Mouse (Mus musculus) gastrocnemius, postnatal 10 days (tissue): ENCODE measurements around the gene Susd1. TPM values are rescaled to one million over a fixed set of nuclear protein-coding genes. Genes with fewer than 3 reads are reported as not detected.

Experiments
- DNase-seq: peaks from one replicate; pipeline ENCODE4 v3.0.0; 2021; ENCODE audit warnings: mixed read lengths
- total RNA-seq, 2 experiments: library from RNA; stranded (reverse); gene quantifications; 2 replicates each; pipeline ENCODE4 v1.2.3; 2021

The Susd1 gene
- total RNA-seq, 2 experiments from 2014 or later = 1.5 to 1.6 TPM

DNA sequence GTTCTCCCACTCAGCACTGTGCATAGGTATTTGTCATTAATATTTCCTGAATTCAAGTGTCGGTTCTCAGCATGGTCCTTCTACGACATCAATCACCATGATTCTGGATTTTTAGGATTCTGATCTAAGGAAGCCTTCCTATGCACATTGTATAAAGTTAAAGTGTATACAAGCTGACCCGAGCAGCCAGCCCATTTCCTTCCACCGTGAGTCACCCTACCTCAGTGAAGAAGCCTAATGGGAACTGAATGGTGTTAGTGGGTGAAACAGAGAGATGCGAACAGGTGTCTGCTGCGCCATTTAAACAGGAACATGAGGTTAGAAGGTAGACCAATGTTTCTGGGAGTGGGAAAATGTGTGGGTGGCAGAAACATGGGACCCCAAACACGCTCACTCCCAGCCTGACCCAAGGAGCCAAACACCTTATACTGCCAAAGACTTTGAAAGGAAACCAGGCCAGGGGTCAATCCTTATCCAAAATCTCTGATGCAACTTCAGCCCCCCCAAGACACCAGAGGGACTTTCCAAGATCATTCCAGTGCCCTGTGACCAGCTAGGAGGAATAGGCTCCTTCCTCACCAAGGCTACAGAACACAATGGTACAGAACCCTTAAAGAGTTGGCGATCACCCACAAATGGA is 99.4 kb downstream of the Susd1 start:
- DNase-seq = no peak

DNA sequence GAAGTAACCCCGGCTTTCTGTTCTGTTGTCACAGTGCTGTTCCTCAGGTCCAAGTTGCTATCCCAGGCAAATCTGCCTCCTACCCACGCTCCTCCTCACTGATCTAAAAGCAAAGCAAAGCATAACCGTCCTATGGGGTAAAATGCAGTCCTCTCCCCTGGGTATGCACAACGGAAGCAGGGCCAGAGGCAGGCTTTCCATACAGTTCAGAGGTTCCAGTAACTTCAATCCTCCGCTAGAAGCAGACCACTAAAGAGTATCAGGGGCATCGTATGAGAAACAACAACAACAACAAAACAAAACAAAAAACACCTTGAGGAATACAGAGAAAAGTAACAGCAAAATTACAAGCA is 100.9 kb downstream of the Susd1 start:
- no peak for DNase-seq

DNA sequence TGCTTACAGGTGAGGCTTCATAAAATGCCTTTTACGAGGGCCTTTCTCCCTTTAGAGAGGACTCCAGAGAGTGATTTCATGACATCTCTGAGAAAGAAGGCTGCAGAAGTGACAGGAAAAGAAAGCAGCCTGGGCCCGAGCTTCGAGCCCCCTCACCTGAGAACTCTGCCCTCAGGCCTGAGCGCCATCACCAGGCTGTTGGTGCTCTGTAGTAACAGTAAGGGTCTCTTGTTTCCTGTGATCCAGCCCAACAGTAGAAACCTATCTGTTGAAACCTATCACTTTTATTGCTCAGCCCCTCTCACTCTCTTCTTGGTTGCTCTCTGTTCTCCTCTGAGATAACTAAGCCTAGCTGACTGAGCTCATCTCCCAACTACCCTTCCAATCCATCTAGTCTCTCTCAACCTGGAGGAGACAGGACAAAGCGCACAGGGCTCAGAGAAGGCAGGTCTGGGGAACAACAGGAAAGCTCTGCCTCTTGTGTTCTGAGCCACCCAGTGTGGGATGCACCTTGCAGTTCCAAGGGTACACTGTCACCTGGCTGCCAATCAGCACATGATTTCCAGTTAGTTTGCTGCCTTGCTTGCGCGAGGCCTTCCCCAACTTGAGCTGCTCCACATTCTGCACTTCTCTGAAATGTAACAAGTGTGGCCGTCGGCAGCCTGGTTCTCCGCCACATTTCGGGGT is 101.4 kb downstream of the Susd1 start:
- no peak for DNase-seq

GRCm38 (mm10) chr4:59336439-59336809 is 102.0 kb downstream of the Susd1 start:
- DNase-seq = no peak

- DNase-seq = peak; percentile 68
Observed at GRCm38 (mm10) chr4:59335616-59336438, 102.6 kb downstream of the Susd1 start.

DNA sequence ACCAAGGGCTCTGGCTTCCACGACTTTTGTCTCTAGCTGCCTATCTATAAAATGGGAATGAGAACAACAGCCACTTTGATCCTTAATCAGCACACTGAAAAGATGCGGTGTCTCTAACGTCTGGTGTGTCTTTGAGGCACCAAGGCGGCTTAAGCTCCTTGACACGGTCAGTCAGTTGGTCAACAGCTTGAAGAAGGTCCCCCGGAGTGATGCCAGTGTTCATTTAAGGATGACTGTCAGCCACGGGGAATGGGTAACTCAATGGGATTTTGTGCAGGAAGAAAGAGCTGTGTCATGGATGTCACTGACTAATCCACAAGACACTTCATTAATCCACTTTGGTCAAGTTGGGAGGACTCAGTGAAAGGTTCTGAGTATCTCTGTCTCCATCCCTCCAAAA is 103.3 kb downstream of the Susd1 start:
- no peak for DNase-seq

DNA sequence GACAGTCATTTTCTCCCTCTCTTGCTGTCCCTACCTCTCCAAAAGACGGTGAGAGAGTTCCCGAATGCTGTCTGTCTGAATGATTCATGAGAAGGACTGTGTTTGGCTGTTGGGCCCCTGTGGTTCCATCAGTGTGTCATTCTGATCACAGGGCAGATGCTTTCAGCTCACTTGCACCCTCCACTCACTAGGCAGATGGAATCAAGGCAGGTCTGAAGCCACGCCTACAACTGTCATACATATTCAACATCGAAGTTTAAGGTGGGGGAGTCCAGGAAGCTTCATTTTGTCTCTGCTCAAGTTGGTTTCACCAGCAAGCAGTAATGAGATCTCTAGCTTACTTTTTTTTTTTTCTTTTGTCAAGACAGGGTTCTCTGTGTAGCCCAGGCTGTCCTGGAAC is 104.2 kb downstream of the Susd1 start:
- no peak for DNase-seq

- no peak for DNase-seq
Observed at GRCm38 (mm10) chr4:59333424-59333895, 105.0 kb downstream of the Susd1 start.

GRCm38 (mm10) chr4:59332691-59333423 is 105.6 kb downstream of the Susd1 start:
- no peak for DNase-seq

DNA sequence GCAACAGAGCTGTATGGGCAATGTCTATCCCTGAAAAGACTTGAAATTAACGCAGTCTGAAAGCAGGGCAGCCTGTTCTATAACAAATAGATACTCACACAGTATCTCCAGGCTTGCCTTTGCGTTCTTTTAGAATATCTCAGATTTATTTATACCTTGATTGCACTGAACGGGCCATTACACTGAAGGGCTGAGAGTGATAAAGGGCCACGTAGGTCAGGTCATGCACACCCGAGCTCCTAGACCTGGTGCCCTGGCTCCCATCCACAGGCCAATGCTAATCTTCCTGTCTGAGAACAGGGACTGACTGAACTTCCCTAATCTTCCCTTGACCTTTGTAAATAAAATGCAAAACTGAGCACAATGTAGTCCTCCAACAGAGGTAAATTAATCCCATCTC is 106.3 kb downstream of the Susd1 start:
- no peak for DNase-seq

DNA sequence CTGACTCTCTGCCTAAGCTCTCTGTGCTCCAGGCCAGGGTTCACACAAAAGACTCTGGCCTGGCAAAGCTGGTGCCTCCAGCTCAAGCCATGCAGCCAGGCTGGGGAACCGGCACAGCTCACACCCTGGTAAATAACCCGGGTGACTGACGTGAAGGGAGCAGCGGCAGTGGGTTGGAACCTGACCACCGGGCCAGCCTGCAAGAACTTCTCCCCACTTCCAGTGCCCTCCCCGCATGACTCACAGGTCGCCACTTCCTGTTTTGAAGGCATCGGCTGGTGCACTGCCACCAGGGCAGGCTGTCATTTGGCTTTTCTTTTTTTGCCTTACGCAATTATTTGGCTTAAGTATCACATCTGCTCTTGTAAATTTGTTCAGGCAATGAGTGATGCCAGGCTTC is 106.8 kb downstream of the Susd1 start:
- DNase-seq = peak; percentile 60

- no peak for DNase-seq
Observed at GRCm38 (mm10) chr4:59330961-59331604, 107.3 kb downstream of the Susd1 start.

GRCm38 (mm10) chr4:59329461-59330304 is 108.8 kb downstream of the Susd1 start:
- DNase-seq = no peak

DNA sequence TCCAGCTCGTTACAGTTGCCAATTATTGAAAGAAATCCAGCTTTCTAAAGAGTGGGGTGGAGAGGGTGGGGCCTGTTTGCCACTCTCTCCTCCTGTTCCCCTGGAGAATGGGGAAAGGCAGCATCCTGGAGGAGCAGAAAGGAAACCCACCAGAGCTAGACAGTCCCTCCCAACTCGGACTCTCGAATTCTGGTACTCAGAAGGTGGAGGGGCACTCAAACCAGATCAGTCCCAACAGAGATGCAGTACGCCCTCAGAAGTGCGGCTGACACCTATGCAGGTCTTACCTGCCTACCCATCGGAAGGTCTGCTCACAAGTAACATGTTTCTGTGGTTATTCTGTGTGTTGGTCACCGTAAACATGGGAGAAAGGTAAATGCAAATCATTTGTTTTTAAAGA is 109.6 kb downstream of the Susd1 start:
- DNase-seq = no peak

DNA sequence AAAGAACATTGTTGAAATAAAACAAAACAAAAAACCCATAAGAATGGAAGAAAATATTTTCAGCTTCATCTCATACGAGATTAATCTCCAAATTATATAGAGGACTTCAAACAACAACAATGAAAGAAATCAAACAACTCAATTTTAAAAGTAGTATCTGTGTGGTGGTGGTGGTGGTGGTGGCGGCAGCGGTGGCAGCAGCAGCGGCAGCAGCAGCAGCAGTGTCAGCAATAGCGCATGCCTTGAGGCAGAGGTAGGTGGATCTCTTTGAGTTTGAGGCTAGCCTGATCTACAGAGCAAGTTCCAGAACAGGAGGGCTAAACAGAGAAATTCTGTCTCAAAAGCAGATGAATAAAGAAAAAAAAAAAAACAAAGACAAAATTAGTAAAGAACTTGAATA is 110.4 kb downstream of the Susd1 start:
- DNase-seq = no peak

DNA sequence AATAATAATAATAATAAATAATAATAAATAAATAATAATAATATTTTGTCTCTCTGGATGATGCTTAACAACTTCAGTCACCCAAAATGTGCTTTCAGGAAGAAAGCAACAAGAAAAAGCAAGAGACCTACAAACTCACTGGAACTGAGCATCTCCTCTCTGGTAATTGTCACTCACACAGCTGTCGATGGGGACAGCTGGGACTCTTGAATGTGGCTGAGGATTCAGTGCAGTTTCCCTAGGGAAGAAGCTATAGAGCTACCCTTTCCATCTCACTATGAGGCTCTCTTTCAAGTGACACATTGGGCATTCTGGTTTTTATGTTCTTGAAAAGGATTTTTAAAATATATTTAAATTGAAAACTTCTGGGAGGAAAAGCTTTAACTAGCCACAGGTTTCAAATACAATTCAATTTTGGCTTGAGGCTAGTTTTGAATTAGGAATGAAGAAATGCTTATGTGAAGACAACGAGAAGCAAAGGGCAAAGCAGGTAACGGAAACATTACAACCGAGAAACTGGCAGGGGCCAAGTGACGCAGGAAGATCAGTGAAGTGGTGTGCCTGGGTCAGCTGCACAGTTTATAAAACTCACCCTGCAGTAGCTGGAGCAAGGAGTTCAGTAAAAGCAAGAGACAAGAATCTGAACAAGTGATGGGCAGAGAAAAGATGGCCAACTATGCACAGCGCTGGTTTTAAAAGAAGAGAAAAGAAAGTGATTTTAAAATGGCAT is 112.2 kb downstream of the Susd1 start:
- DNase-seq = no peak

- no peak for DNase-seq
Observed at GRCm38 (mm10) chr4:59324317-59324716, 114.1 kb downstream of the Susd1 start.

GRCm38 (mm10) chr4:59323231-59323651 is 115.2 kb downstream of the Susd1 start:
- DNase-seq = no peak

- no peak for DNase-seq
Observed at GRCm38 (mm10) chr4:59322733-59323132, 115.7 kb downstream of the Susd1 start.

- DNase-seq = no peak
Observed at GRCm38 (mm10) chr4:59322056-59322455, 116.4 kb downstream of the Susd1 start.
